Mouse (Mus musculus) testis, adult 2 months (tissue): ENCODE measurements around the gene Pfn3.

Experiments used
- CTCF ChIP-seq: fragments of 200-500 bp; IDR thresholded peaks from 2 replicates; pipeline ENCODE4 v1.5.1; 2012; ENCODE audit warnings: low read depth, mild to moderate bottlenecking, inconsistent platforms, low read length, moderate library complexity; ENCODE audit not compliant: control insufficient read depth, insufficient read depth, insufficient replicate concordance
- POLR2A ChIP-seq: fragments of 200-500 bp; IDR thresholded peaks from 2 replicates; pipeline ENCODE4 v1.6.1; 2012; ENCODE audit warnings: low read depth, mild to moderate bottlenecking, inconsistent platforms, low read length, moderate library complexity; ENCODE audit not compliant: control insufficient read depth

DNA sequence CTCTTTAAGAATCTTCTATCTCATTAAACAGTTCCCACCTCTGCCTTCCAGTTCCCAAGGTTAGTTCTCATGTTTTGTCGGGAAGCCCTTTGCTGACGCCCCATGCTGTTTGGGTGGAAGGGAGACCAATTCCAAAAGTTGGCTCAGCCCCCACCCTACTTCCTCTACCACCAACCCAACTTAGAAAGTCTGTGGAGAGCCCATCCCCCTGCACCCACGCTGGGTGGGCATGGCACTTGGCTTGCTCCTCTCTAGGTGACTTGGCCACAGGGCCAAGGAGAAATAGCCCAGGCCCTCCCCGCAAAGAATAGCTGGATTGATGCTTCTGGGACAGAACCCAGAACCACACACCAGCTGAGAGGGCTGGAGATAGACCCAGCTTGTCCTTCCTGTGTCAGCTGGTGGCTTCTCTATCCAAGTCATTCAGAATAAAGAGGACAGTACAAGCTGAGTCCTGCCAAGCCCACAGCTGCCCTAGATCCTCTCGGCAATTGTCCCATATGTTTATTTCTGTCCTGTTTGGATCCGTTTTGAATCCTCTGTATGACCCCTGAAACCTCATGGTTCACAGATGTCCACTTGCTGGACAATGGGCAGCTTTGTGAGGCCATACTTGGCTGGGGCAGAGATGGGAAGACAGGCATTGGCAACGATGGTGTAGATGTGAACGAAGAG, 43.9 kb downstream of the Pfn3 start:
- TF ChIP-seq POLR2A (no peak), CTCF (no peak)
